Mouse (Mus musculus): Measurements from ENCODE around the gene Ndrg3.

- TF ChIP-seq CTCF (IDR thresholded peaks at IDR 0.05; ENCODE audit: low read depth) (no peak), EP300 (IDR thresholded peaks at IDR 0.05; ENCODE audit: low read depth) (no peak)
These were observed 11.8 kb downstream of the Ndrg3 start for GRCm38 (mm10) chr2:156980059-156980458.
